Mouse (Mus musculus) left cerebral cortex, postnatal 10 days (tissue): ENCODE measurements around the gene Esr1. TPM values are rescaled to one million over a fixed set of nuclear protein-coding genes. Genes with fewer than 3 reads are reported as not detected.

ENCODE experiments used
- DNase-seq, 2 experiments: peaks; one replicate each; pipeline ENCODE4 v3.0.0; 2021 to 2022; ENCODE audit warnings: low spot score in 2 of 2, mixed read lengths in 1 of 2; ENCODE audit errors: extremely low spot score in 1 of 2
- intact Hi-C: fragments of 180-260 bp; cut with DNase I; formaldehyde crosslinking; loops from one replicate; pipeline ENCODE4 v1.15.1; 2025
- total RNA-seq, 2 experiments: library from RNA; stranded (reverse); gene quantifications; 2 replicates each; pipeline ENCODE4 v1.2.3; 2021

Gene Esr1
- total RNA-seq, 2 experiments from 2014 or later, result 2.3 to 3.4 TPM

DNA sequence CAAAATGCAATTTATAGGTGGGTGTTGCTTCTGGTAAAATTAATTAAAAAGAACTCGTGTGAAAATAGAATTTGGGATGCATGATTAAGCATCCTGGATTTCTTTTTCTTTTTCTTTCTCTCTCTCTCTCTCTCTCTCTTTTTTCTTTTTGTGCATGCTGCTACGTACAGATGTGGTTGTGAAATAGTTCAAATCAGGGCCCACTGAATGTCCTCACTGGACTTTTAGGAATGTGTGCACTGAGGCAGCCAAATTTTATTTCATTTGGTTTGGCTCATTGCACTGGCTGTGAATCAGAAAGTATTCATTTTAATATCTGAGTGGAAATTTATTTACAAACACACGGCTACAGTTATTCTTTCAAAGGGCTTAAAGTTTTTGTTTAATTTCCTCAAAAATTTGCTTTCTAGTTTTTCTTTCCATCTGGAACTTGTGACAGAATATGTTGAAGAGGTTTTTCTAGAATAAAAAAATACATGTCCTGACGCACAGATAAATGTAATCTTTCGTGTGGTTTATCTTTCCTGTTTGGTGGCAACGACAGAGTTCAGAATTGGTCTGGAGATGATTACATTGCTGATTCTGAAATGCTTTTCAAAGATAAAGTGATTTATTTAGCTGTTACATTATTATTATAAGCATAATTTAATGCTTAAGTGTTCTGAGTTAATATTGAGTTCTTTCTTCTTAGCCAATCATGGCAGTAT lies 164.8 kb downstream of the Esr1 start:
- no peak for DNase-seq
- intact Hi-C loops, result no loop called here

DNA sequence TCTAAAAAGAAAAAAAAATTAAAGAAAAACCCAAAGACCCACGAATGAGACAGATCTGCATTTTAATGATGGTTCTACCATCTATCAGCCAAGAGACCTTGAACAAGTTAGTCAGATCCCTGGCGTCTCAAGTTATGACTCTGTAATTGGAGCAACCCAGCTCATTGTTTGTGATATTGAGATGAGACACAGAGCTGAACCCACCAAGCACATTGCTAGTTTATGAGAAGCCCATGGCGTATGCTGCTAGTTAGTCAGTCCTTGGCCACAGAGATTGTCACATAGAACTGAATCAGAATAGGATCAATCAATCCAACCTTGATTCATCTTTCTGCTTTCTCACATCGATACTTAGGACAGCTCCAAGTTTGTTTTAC lies 165.3 kb downstream of the Esr1 start:
- intact Hi-C loops, result no loop called here

DNA sequence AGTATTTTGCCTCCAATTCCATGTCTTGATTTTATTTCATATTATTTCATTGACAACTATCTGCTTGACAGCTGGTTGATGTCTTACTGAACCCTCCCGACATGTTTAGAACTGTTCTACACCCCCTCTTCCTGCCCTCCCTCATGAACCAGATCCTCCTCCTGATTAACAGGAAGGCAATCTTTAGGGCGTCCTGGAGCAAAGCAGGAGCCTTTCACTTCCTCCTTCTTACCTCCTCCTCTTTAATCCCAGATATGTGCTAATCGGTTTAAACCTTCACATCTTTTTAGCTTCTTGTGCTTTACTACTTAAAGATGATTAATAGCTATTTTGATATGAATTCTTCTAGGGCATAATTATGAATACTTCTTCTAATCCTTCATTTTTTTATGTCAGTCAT lies 166.6 kb downstream of the Esr1 start:
- intact Hi-C loops, result no loop called here
- no peak for DNase-seq

More for the DNA sequence above, 165.3 kb downstream of the Esr1 start:
- no peak for DNase-seq

DNA sequence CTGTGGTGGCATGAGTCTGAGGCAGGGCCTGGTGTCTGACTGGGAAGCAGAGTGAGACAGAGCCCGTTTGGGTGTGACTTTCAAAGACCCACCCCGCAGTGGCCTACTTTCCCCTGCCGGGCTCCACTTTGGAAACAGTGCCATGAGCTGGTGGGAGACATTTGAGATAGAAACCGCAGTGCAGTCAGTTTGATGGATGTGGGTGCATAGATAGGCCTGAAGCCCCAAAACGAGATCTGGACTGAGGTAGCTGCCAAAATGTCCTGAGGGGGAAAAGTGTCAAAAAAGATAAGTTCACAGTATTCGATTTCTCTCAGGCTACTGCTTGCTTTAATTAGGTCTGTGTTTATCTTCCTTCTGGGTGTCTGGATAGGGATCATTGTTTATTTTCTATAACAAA lies 169.5 kb downstream of the Esr1 start:
- intact Hi-C loops, result no loop called here
- DNase-seq, result no peak

DNA sequence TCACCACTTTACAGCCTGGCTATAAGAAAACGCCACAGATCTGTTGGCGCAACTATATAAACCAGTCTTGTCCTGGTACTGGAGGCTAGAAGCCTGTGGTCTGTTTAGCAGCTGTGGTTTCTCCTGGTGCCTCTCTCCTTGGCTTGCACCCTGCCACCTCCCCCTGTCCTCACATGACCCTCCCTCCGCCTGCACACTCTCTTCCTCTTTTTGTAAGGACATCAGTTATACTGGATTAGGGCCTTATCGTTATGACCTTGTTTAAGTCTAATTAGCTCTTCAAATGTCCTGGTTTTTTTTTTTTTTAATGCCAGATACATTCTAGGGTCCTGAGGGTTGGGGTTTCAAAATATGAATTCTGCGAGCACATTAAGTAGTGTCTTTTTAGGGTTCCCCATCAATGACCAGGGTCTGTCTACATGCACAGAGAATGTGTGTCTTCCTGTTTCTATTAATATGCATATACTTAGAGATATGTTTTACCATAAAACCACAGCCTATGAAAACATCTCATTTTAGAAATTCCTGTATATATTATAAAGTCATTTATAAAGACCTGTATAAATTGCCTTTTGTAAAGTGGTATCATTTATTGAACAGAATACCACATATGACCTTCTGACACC lies 175.7 kb downstream of the Esr1 start:
- intact Hi-C loops, result no loop called here

DNA sequence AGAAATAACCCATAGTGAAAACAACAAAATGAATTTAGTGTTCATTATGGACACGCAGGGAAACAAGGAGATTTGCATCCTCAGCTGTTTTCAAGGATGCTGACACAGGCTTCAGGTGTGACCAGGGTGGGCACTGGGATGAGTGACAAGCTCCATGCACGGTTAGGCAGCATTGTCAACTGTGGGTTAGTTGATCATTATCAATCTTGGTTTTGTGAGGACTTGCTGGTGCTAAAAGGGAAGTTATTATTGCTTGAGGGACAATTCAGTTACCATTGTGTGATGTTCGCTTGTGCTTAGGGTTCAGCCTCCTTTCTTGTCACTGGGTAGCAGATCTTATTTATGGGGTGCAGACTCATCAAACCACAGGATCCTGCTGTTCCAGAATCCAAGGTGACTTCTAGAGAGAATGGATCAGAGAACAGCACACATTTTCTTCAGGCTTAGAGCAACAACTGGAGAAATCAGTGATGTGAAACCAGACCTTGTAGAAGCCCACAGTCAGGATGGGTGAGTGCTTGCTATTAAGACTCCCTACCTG lies 186.9 kb downstream of the Esr1 start:
- intact Hi-C loops, result no loop called here
- no peak for DNase-seq

More for the DNA sequence above, 175.7 kb downstream of the Esr1 start:
- no peak for DNase-seq

DNA sequence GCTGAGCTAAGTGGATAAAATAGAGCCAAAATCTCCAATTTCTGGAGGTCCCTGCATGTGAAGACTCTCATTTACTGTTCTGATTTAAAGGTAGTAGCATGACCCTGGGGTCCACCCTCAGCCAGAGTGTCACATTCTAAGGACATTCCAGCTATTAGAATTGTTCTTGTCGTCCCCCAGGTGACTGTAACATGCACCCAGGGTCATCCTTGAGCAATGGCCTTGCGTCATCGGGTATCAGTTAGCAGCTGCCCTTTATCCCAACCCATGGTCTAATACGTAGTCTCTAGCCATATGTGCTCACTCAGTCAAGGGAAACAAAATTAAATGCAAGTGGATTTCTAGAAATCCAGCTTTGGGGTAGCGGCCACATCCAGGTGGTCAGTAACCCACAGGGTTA lies 213.0 kb downstream of the Esr1 start:
- intact Hi-C loops, result no loop called here
- DNase-seq, result no peak

DNA sequence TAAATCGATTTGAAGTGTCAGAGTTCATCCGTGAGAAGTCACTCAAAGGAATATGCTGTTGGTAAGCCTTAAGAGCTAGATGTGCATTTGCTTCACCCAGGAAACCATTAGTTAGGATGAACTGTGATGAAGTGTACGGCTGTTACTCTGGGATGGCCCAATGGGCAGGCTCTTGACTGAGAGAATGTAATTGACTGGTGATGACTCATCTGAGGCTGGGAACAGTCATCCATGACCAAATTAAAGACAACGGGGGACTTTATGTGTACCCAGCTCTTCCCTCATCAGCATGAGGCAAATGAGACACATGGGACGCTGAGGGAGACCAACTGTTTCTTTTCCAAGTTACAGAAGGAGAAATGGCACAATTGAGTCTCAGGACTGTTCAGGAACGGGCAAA lies 219.2 kb downstream of the Esr1 start:
- intact Hi-C loops, result no loop called here
- no peak for DNase-seq

DNA sequence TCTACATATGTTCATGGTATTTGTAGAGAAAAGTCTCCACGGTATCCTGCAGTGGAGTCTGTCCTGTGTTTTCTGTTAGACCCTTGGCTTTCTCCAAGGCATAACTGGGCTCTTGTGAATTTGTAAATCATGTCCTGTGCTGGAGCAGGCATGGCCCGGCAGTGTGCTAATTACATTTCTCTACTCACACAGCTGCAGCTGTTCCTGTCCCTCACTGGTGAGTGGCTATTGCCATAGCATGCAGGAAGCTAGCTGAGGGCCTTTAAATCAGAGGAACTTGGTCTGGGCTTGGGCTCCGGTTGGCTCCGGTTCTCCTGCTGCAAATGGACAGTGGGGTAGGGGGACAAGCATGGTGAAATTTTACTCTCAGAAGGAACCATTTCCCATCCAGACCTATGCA lies 226.7 kb downstream of the Esr1 start:
- intact Hi-C loops, result no loop called here
- DNase-seq, result no peak

DNA sequence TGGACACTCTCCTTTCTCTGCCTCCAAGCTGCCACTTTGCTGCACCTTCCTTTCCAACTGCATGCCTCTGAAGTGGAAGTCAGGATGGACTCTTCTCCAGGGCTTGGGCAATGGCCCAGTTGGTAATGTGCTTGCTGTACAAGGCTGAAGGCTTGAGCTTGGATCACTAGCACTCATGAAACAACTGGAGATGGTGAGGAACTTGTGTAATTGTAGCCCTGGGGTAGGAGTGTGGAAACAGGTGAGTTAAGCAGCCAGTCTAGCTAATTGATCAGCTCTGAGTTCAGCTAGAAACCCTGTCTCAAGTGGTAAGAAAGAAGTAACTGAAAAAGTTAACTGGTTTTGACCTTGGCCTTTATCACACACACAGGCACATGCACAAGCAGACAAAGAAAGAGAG lies 229.6 kb downstream of the Esr1 start:
- intact Hi-C loops, result no loop called here
- no peak for DNase-seq

DNA sequence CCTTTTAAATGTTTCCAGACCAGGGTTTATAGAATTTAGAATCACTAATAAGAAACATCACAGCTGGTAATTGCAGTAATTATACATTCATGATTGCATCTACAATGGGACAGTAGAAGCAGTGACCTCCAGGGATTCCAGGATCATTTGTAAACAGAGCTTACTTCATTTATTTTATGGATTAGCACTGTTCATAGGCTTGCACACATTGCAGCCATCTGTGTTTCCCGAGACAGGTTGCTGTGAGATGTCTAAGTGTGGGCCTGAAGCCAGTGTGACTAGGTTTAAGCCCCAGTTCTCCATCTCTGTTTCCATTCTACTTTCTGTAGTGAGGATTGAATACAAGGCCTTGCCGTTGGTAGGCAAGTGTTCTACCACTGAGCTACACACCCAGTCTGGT lies 236.1 kb downstream of the Esr1 start:
- DNase-seq, result no peak
- intact Hi-C loops, result no loop called here

DNA sequence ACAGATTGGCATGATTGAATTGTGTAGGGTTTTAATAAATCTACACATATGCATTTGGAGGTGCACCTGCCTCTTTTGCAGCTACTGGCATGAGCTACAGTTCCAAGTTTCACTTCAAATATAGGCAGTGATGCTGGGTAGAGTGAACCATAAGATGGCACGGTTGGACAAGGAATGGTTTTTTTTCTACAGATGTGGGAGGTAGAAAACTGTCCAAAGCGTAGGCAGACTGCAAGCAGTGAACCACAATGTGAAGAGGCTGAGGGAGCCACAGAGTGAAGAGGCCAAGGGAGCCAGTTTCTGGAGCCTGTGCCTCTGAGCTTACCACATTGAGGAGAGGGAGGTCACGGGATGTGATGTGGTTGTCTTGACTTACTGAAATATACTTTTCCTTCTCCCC lies 238.5 kb downstream of the Esr1 start:
- intact Hi-C loops, result no loop called here
- DNase-seq, result no peak

DNA sequence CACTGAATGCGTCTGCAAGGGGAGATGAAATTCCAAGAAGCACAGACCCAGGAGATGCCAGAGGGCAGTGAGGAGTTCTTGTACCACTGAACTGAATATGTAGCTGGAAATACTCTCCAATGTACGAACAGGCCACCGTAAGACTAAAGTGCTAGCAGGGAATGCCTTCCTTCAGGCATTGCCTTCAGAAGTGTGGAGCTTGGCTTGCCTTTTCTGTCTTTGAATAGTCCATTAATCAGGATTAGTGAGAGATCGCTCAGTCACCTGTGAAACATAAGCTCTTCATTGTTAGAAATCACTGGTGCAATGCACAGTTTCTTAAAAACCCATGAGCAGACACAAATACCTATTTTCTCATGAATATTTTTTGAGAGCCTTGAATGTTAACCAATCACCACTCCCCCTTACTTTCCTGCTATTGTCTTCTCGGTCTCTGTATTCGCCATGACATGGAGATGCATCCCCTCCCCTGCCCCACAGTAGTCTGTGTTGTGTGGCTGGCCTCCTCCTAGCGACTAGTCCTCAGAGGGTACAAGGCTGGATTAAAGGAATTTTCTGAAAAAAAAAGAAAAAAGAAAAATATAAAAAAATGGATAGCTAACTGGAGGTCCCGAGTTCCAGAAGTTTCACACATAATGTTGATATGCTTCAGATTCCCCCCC lies 263.8 kb downstream of the Esr1 start:
- intact Hi-C loops, result no loop called here
- no peak for DNase-seq

DNA sequence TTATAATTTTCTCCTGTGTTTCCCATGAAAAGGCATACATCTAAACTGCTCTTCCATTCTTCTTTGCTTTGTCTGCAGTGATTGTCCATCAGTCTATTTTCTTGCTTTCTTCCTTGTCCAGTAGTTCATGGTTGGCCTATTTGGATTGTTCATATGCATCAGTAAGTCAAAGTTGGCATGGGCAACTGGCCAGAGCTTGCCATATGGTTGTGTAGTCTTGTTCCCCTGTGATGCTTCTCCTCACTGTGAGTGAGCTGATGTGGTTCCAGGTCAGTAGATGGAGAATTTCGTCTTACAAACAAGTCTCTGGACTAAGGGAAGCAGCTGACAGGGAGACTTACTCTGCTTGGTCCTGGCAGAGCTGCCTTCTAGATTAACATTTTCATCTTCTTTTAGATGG lies 270.0 kb downstream of the Esr1 start:
- intact Hi-C loops, result no loop called here
- no peak for DNase-seq

DNA sequence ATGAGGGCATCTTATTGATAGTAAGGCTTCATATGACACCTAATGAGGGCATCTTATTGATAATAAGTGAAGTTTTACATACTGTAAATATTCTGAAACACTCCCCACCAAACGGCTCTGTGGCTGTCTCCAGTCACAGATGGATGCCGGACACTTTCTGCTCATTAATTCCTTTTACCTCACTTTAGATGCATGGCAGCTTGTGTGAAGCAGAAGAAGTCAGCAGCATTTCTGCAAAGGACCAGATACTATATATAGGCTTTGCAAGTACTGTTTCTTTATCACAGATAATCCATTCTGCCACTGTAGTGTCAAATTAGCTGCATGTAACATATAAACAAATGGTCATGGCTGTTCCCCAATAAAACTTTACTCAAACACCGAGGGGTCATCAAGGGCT lies 274.1 kb downstream of the Esr1 start:
- intact Hi-C loops, result no loop called here

DNA sequence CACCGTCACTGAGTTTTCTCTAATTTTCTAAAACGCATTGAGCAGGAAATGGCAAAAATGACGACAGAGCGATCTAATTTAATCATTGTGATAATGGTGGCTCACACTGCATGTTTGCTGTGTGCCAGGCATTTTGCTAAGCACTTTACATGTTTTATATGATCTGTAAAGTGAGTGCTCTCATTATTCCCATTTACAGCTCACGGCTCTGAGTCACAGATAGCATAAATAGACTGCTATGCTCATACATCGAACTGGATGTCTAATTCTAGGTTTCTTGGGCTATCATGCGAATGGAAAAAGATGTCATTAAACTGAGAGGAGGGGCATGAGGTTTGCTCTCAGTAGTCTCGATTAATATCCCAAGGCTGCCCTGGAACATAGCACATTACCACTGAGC lies 274.6 kb downstream of the Esr1 start:
- intact Hi-C loops, result no loop called here

More for the DNA sequence above, 274.1 kb downstream of the Esr1 start:
- DNase-seq, result no peak

DNA sequence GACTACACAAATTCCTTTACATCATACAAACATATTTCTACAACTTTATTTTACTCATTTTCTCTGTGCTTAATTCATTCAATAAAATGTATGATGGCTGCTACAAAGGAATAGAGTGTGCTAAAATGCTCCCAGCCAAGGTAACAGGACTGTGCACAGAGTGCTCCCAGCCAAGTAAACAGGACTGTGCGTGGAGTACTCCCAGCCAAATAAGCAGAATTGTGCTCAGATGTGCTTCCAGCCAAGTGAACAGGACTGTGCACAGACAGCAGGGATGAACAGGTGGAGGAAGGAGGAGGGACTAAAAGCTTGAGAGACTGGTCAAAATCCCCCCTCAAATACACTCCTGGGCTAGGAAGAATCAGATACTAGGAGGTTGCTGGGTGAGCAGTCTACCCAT lies 282.1 kb downstream of the Esr1 start:
- intact Hi-C loops, result no loop called here
- DNase-seq, result no peak

More for the DNA sequence above, 274.6 kb downstream of the Esr1 start:
- no peak for DNase-seq

DNA sequence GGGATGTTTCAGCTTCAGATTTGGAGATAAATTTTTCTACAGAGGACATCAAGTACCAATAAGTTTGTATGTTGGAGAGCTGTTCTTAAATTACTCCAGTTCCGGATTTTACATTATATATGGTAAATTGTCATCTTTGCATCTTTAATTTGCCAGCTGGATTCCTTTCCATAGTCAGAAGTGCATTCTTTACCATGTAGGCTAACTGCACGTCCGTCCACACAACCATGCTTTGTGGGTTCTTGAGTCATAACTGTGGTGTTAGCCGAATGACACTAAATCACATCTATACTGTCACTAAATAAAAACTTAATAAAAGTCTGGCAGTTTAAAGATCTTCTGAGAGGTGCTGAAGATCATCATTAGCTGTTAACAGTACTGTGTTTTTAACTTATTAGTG lies 286.4 kb downstream of the Esr1 start:
- intact Hi-C loops, result no loop called here
- no peak for DNase-seq

DNA sequence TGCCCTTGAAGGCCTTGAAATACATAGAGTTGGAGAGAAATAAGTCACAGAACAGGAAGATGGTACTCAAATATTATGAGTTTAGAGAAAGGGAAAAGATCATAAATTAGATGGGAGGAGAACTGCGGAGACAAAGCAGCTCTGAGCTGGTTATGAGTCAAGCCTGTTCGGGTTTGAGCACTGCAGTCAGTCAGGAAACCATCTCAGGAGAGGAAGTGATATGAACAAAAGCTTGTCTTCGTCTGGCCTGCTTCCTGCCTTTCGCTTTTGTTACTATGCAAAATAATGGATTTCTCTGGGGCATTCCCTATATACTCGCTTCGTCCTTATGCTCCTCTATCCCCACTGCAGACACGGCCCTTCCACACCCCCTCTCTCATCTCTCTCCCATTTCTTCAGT lies 288.9 kb downstream of the Esr1 start:
- intact Hi-C loops, result no loop called here
- no peak for DNase-seq

DNA sequence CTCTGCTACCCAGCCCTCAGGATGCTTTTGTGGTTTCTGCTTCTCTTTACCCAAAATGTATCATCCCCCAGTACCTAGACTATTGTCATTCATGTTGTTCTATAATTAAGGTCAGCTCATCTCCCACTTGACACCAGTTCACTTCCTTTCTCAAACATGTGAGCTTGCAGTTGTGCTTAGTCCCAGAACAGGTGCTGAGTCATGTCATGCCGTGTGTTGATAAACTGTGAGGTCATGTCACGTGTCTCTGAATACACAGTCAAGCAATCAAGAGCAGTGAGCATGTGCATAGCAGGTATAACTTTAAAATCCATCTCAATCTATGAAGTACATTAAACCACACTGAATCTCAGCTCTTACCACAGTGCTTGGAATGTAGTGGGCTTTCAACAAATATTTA lies 297.9 kb downstream of the Esr1 start:
- intact Hi-C loops, result no loop called here
- DNase-seq, result no peak
